Mouse (Mus musculus) CD4-positive, CD25-positive, alpha-beta regulatory T cell, adult 2 months (primary cell): ENCODE measurements around the gene Ppp2r3a.

Experiments used
- DNase-seq: peaks from one replicate; pipeline ENCODE4 v3.0.0-alpha.2; 2012; ENCODE audit warnings: low read depth, low spot score

The Ppp2r3a gene

GRCm38 (mm10) chr9:101251644-101252337, at the start of gene Ppp2r3a:
Gene Ppp2r3a (minus strand): TSS chr9:101251795.
- peak; percentile 90 for DNase-seq

DNA sequence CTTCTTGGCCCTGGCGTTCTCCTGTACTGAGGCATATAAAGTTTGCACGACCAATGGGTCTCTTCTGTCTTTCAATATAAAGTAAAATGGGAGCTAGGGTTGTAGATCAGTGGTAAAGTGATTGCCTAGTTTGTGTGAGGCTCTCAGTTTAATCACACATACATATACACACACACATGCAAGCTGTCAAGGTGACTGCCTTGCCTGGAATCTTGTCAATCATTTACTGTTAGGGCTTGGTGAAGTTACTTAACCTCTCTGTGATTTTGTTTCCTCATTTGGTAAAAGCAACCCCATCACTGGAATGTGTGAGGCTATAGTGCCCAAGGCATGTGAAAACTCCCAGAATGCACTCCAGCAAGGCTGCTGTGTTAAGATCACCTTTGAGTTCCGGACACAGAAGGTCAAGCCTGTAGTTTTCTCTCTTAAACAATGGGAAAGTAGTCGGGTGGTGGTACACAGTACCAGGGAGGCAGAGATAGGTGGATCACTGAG, 48.9 kb upstream of the Ppp2r3a start:
- DNase-seq: no peak

DNA sequence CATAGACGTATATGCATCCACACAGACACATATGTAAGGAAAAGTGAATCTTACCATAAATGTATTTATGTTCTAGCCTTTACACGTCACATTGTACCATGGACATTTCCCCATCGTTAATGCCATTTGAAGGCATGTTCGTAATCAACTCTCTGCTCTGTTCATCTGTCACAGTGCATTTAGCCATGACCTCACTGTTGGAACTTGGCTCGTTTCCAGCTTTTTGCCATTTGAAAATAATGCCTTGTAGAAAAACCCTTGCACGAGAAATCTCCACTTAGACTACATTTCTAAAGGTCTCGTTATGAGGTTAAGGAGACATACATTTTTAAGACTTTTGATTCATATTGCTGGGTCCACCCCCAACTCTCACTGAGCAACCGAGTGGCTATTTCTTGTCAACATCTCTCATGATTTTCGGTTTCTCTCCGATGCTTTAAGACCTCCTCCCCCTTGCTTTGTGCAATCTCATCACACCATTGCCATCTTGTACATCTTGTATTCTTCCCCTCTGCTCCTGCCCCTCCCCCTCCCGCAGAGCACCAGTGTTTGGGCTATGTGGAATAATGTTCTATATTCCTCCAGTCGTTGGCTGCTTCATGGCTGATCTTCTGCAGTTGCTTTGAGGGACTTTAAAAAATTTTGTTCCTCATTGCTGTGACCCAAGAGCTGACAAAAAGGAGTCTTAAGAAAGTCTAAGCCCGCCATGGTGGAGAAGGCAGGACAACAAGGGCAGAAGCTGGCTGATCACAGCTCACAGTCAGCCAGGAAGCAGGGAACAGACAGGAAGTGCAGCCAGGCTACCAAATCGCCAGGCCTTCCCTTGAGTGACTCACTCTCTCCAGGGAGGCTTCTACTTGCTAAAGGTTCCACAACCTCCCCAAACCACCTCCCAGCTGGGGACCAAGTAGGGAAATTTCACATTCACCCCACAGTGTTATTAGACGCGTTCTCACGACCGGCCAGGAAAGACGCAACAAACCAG, 40.4 kb upstream of the Ppp2r3a start:
- DNase-seq: no peak

DNA sequence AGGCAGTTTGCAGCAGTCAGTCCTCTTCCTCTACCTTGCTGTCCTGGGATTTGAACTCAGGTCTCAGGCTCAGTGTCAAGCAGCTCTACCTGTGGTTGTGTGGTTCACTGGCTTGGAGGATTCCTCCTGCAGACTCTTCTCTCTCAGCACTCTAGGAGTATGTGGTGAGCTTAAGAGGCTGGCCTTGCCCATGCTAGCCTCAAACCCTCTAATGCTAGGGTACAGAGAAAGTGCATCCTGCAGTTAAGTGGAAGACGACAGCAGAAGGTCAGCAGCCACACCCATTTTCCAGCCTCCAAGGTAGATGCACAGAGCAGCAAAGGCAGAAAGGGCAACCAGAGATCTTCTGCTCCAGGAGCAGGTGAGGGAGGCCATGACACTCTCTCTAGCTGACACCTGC, 39.3 kb upstream of the Ppp2r3a start:
- DNase-seq: no peak

- DNase-seq: no peak
Measured at GRCm38 (mm10) chr9:101289750-101290149, 38.2 kb upstream of the Ppp2r3a start.

DNA sequence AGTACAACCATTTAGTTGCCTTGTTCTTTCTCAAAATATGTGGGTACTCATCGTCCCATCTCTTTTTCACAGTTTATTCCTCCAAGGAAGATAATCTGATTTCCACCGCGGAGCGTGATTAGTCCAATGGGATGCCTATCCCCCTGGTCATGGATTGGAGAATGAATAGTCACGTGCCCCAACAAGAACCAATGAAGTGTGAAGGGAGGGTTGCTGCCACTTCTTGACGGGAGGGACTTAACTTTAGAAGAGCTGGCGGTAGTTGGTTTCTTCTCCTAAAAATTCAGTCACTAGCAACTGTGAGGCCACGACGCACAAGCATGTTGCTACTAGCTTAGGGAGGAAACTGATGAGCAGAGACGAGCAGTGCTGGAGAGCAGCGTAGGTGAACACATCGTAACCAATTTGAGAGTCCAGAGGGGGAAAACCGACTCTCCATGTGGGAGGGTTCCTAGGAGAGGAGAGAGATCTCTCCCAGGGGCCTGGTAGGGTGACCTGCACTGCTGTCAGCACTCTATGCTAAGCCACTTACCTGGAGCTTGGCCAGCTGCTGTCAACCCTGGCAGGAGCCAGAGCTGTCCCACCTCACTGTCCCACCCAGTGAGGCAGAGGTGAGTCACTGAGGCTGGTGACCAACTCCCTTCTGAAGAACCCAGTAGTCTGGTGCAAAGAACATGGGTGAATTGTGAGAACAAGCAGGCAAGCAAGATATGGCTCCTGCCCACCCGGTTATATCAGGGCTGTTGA, 37.5 kb upstream of the Ppp2r3a start:
- DNase-seq: no peak

DNA sequence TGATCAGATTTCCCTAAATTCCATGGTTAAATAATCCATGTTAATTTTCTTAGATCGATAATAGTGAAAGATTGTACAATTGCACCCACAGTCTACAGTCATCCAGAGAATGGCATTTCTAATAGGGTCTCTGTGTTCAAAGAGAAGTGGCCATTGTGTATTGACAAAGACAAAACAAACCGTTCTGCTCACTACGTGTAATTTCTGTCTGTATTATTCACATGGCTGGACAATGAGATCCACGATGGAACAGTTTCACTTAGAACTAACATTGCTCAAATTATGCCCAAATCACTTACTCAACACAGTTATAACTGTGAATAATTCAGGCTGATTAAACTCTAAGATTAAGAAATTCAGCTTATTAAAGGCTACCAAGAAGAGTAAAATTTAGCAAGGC, 35.2 kb upstream of the Ppp2r3a start:
- no peak for DNase-seq

- DNase-seq: no peak
Measured at GRCm38 (mm10) chr9:101284049-101284448, 32.5 kb upstream of the Ppp2r3a start.

- DNase-seq: no peak
Measured at GRCm38 (mm10) chr9:101282651-101283050, 31.1 kb upstream of the Ppp2r3a start.

- DNase-seq: no peak
Measured at GRCm38 (mm10) chr9:101281906-101282305, 30.3 kb upstream of the Ppp2r3a start.

GRCm38 (mm10) chr9:101281326-101281725, 29.7 kb upstream of the Ppp2r3a start:
- DNase-seq: no peak

GRCm38 (mm10) chr9:101280867-101281266, 29.3 kb upstream of the Ppp2r3a start:
- DNase-seq: no peak

- DNase-seq: no peak
Measured at GRCm38 (mm10) chr9:101280211-101280610, 28.6 kb upstream of the Ppp2r3a start.

DNA sequence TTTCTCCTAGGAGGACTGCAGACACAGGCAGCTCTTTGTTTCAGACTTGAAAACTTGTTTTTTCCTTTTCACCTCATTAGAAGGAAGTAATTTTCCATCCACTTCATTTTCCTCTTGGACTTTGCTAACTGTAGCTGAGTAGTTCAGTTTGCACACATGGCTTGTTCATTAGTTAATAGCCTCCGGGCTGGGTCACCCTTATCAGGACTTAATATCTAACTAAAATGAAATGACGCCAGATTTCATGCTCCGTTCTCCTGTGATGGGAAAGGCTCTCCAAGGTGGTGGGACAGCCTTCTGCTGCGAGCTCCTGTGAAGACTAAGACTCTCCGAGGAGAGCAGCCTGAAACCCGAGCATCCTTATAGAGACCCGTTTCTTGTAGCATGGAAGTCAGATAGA, 21.1 kb upstream of the Ppp2r3a start:
- DNase-seq: no peak

DNA sequence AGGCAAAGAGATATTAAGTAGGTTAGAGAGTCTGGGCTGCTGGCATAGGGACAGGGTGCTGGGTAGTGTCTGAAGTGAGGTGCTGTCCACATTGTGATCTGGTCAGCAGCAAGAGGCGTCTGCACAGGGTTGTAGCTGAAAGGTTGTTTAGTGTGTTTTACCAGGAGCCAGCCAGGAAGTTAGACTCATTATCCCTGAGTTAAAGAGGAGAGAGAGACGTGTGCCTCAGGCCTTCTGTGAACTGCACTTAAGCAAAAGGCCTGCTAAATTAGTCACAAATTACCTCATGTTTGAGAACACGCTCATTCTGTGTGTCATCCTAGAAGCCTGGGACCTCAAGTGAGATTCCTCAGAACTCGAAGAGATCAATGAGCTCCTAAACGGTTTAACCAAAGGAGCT, 18.4 kb upstream of the Ppp2r3a start:
- DNase-seq: no peak

DNA sequence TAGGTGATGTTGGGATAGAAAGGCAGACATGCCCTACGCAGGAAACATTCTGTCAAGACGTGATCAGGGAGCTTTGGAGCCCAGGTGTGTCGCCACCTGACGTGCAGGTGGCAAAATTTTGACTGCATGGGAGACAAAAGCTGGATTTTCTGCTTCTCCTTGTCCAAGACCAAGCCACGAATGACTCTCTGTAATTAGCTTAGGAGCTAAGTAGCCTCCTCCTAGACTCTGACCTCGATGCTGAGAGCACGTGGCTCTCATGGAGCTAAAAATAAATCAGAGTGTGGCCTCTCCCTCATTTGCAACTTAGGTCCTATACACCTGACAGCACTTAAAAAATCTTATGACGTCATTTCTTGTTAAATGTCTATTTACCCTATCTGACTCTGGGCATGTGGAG, 14.4 kb upstream of the Ppp2r3a start:
- DNase-seq: no peak

DNA sequence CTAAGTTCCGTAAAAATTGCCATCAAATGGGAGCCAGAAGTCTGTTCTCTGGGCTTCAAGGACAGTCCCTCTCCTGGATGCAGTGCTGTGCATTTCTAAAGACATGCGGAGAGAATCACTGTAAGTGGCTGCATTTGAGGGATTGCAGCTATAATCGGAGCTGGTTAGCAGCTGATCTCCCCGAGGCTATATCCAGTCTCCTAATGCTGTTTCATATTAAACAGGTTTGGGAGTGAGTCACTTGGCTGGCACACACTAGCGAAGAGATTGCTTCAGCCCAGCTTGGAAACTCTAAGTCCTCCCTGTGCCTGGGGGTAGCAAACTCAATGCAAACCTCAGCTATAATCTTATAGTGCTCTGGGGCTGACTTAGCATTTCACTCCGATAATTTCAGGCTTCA, 14.0 kb upstream of the Ppp2r3a start:
- no peak for DNase-seq

DNA sequence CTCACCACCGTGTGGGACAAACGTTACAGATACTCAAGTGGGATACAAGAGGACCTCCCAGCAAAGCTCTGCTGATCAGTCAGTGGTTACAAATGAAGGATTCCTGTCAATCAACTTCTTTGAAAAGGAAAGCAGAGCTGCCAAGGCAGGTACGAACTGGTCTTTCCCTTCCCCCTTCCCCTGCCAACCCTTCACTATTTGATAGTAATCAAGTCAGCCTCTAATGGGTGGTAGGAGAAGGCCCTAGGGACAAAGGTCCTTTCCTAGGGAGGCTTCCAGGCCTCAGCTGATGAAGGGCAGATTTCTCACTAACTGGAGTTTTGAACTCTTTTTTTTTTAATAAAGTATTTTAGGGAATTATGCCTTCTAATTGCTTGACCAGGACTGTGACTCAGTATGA, 11.2 kb upstream of the Ppp2r3a start:
- no peak for DNase-seq

- DNase-seq: no peak
Measured at GRCm38 (mm10) chr9:101261989-101262571, 10.5 kb upstream of the Ppp2r3a start.

DNA sequence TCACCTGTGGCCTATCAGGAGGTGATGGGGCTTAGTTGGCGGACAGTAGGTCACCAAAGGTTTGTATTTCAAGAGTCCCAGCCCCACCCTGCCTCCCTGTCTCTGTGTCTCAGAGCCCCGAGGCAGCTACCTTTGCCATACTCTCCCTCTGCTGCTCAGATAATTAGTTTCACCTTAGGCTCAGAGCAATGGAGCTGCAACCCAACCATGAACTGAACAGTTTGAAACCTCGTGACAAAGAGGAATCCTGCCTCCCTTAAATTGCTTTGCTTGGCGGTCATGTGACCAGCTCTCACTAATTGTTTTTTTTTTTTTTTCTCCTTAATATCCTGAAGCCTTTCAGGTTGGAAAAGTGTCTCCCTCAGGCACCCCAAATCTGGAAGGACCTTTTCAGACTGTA, 9.8 kb upstream of the Ppp2r3a start:
- DNase-seq: no peak

DNA sequence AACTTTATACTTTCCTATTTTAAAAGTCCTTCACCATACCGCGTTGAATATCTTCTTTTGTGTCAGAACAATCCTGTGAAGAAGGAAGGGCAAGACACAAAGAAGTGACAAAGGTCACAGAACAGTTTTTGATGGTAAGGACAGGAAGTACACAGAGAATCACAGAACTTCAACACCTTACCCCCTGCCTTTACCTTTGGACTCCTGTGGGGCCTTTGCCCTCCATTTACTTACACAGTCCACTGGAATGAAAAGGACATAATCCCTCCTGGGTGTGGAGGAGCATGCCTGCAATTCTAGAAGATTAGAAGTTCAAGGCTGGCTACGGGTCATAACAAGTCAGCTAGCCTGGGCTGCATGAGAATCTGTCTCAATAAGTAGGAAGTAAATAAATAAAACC, 1.5 kb upstream of the Ppp2r3a start:
- no peak for DNase-seq

DNA sequence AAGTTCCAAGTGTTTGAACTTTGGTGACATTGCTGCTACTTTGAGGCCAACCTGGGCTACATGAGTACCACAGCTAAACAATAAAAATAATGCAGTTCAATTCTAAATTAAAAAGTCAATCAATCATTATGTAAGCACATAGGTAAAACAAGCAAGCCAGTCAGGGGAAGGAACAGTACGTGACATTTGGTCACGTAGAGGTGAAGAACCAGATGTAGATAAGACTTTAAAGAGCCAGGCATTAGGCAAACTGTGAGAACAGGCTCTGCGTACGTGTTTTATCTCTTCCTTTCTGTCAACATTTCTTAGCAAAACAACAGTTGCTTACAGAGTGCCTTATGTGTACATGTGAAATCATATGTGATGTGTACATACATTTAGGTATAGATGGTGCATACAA, 946 bp upstream of the Ppp2r3a start:
- DNase-seq: peak; percentile 14
